Mouse (Mus musculus): ENCODE results near the gene Snx29.

Gene Snx29

DNA sequence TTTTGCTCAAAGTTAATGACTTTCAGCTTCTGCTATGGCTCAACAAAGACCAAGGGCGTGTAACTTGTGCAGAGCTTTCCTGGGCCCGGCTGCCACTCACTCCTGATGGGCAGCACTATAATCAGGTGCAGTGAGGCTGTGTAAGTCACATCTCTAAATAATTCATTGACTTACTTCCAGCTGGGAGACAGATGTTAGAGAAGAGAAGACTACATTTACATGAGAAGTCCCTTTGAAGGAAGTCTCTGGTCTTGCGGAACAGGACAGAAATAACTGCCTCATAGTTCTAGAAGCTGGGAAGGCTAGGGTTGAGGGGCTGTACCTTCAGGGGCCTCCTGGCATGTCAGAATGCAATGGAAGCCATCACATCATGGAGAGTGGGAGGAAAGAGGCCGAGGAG, 127.9 kb downstream of the Snx29 start:
- no peak for DNase-seq (ENCODE audit: low spot score)

GRCm38 (mm10) chr16:11454871-11455270, 132.2 kb downstream of the Snx29 start:
- DNase-seq (ENCODE audit: low spot score), result no peak

DNA sequence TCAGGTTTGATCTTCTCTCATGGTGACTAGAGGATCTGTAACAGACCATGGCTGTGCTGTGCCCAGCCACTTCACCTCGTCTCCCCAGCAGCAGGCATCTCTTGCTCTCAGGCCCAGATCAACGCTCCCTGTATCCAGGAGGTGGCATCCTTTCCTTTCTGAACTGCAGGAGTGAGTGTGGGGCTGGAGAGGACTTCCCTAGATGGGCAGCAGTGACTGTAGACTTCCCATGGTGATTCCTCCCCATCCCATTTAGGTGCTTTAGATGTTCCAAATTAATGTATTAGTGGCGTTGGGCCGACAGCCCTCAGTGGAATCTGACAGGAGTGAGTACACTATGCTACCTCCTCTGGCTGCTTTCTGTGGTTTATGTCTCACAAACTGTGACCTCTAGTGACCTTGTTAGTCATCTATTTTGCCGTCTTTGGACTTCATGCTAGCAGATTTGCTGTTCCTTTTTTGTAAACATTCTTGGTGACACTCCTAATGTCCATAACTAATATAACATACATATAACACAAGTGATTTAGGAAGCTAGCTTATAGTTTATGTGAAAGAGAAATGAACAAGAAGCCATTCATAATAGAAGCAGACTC, 132.9 kb downstream of the Snx29 start:
- peak; percentile 22 for DNase-seq (ENCODE audit: low spot score)

GRCm38 (mm10) chr16:11456141-11456645, 133.5 kb downstream of the Snx29 start:
- peak; percentile 16 for DNase-seq (ENCODE audit: low spot score)

DNA sequence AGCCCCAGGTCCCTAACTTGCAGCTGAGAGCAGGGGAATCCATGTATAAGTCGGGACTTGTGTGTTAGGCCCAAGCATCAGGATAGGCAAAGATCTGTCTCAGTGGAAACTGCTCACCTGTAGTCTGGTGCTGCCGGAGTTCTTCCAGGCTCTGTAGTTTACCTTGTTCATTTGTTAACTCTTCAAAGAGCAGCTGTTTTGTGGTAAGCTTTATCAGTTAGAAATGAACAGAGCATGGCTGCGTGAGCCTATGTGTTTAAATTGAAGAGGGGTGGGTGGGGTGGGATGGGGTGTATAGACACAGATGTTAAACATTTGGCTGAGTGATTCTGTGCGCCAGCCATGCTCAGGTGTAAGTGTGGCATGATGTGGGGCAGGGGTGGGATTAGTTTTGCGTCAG, 134.4 kb downstream of the Snx29 start:
- no peak for DNase-seq (ENCODE audit: low spot score)

DNA sequence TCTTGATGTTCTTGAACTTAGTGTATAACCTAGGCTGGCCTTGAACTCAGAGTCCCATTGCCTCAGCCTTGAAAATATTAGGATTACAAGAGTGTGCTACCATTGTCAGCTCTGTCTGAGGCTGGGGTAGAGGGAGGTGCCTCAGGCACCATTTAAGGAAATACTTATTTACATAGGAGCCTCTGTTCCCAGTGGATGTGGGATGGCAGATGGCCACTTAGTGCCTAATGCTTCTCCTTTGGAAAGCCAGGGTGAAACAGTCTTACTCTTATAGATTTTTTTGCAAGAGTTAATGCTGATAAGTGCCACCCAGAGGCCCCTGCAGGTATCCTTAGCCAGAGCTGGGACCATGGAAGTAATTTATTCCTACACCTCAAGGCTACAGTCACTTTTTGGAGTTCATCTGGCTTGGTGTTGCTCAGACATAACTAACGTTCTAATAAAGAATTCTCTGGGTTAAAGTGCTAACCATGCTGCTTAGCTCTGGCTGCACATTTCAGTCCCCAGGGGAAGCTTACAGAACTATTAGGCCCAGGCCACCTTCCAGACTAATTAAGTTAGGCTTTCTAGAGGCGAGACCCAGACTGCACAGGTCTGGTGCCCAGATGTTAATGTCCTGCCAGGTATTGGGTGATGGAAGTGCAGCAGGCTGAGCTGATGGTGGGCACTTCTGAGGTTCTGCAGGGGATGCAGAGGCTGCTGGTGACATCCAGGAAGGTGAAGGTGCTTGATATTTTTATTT, 135.1 kb downstream of the Snx29 start:
- DNase-seq (ENCODE audit: low spot score), result no peak

DNA sequence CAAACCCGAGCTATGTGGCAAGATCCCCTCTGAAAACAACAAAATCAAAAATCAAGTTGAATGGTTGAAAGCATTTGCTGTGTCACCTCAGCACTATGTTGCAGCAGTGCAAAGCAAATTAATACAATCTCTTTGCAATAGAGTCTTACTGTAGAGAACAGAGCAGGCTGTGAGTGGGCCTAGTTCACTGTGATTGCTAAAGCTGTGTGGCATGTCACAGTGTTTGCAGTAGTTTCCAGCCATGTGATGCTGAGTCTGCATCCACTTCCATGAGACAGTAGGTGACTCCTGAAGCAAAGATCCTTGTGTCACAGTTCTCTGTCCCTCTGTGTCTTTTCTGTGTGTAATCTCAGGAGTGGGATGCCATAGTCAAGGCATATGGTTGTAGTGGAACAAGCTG, 137.5 kb downstream of the Snx29 start:
- DNase-seq (ENCODE audit: low spot score), result no peak

DNA sequence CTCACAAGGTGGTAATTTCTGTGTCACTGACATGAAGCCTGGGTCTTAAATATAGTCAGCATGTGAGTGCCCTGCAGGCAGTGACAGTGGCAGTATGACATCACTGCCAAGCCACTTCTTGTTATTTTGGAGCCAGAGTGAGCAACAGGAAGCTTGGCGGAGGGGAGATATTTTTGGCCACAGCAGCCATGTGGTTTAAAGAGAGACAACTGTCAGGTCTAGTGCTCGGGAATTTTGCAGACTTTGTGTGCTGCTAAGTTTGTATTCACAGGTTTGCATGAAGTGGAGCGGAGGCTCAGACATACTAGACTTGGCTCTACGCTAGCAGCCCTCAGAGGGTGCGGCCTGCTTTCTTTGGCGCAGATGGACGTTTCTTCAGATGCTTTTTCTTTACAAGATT, 138.9 kb downstream of the Snx29 start:
- no peak for DNase-seq (ENCODE audit: low spot score)

GRCm38 (mm10) chr16:11468533-11469179, 145.9 kb downstream of the Snx29 start:
- peak; percentile 73 for DNase-seq (ENCODE audit: low spot score)

GRCm38 (mm10) chr16:11469491-11469890, 146.8 kb downstream of the Snx29 start:
- no peak for DNase-seq (ENCODE audit: low spot score)

- DNase-seq (ENCODE audit: low spot score), result no peak
Observed at GRCm38 (mm10) chr16:11471246-11471645, 148.5 kb downstream of the Snx29 start.

DNA sequence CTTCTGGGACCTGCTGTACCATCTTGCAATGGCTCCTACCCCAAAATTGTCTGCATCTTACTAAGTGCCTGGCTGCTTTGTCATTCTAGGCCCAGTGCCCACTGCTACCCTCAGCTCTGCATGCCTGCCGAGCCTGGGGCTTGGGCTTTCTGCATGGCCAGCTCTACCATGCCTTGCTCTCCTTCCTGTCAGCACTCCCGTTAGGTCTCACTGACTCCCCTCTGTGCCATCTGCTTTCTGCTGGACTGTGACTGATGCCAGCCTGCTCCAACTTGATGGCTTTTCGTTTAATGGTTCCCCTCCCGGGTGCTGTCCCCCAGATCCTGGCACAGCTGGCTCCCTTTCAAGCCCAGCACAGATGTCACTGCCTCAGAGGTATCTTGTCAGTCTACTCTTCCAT, 150.1 kb downstream of the Snx29 start:
- no peak for DNase-seq (ENCODE audit: low spot score)

DNA sequence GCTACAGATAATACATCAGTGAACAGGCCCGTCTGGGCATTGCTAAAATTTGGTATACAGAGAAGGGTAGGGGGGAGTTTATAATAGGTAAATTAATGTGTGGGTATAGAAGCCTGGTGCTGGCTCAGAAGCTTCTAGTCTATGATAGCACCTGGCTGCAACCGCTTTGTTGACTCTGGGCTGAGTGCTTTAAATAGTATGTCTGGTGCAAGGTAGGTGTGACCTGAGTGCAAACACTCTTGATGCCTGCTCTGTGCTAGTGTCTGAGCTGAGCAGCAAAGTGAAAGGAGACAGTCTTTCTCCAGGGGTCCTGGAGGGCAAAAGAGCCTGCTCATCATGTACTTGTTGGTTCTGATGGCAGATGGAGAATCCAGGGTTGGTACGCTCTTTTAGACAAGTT, 150.8 kb downstream of the Snx29 start:
- no peak for DNase-seq (ENCODE audit: low spot score)

DNA sequence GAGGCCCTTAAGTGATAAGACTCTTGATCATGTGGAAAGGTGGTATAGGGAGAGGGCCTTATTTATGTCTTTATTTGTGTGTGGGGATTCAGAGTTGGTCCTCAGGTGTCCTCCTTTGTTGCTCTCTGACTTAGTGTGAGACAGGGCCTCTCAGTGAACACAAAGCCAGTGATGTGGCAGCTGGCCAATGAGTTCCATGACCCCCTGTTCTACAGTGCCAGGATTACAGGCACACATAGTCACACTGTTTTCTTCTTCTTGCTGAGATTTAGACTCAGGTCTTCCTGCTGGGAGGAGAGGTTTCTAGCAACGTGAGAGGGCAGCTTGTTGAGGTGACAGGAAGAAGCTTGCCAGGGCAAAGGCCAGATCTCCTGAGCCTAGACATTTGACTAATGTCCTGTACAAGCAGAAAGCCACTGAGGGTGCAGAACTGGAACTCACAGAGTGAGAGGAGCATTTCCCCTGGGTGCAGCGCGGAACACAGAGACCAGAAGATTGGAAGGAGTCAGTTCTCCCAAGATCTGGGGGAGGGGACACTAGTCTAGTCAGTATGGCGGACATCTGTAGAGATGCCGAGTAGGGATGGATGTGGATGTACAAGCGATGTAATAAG, 151.3 kb downstream of the Snx29 start:
- no peak for DNase-seq (ENCODE audit: low spot score)

GRCm38 (mm10) chr16:11475137-11475943, 152.6 kb downstream of the Snx29 start:
- DNase-seq (ENCODE audit: low spot score), result no peak

- DNase-seq (ENCODE audit: low spot score), result no peak
Observed at GRCm38 (mm10) chr16:11476314-11476713, 153.6 kb downstream of the Snx29 start.

GRCm38 (mm10) chr16:11476968-11477367, 154.3 kb downstream of the Snx29 start:
- no peak for DNase-seq (ENCODE audit: low spot score)

DNA sequence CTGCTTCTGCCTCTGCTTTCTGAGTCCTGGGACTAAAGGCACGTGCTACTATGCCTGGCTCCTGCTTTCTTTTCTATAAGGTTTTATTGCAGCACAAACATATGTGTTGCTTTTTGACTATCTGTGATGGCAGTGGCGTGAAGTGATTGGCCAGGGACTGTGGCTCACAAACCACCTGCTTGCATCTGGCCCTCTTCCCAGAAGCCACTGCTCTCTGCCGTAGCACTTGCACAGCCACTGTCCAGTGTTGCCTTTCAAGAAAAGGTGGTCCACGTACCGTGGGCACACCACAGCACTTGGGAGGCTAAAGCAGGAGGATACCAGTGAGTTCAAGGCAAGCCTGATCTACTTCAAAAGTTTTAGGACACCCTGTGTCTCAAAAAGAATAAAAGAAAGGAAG, 154.9 kb downstream of the Snx29 start:
- DNase-seq (ENCODE audit: low spot score), result no peak

DNA sequence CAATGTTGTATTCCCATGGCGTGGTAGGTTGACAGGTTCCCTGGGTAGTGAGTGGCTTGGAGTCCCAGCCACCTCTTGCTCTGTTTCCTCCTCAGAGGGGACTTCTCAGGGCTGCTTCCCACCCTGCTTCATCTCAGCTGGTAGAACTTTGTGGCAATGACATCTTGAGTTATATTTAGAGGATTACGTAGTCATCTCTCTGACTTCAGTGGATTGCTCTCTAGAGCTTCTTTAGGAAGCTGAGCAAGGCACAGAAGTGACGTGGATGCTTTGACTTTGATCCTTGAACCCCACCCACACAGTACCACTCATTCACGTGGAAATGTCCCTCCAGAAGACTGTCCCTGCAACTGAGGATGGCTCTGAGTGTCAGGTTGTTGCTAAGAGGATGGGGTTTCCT, 156.9 kb downstream of the Snx29 start:
- DNase-seq (ENCODE audit: low spot score), result no peak

GRCm38 (mm10) chr16:11482189-11482588, 159.5 kb downstream of the Snx29 start:
- DNase-seq (ENCODE audit: low spot score), result peak; percentile 18

GRCm38 (mm10) chr16:11494895-11495294, 172.2 kb downstream of the Snx29 start:
- no peak for DNase-seq (ENCODE audit: low spot score)
